ENCODE assay signal across 9 mouse cellular contexts in the genomic region with DNA sequence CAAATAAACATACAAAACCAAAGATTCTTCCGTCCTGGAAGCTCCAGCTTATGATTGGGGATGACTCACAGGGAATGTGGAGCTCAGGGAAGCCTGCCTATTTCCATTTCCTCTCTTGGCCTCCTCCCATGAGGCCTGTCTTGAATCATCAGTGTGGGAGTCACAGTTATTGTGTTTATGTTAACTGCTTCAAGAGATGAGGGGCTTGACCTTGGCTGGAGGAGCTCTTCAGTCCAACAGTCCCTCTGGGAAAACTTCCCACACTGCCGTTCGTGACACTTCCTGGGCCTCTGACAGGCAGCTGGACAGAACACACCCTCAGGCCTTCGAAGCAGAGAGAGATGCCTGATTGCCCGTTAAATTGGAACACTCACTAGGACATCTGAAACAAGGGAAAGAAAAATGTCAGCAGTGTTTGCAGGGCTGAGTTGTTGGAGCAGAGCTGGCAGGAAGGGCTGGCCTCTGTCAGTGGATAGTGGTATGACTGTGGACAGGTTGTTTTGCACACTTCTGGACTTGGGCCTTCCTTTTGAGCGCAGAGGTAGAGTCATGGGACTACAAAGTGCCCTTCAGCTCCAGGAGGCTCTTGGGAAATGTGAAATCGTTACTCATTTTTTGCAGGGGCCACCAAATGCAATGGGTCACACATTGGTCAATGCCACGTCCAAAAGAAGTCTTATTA.
DNase-seq lines count a peak whose midpoint lies in the region; ATAC-seq and TF ChIP-seq lines count a peak whose summit lies in the region.
"Had no signal": no experiment of that assay in that cellular context is flagged by ENCODE, and none has a peak within 500 bp of the region (broad histone marks: within the 10 kb centered on the region; RNA-seq: fewer than 3 reads in every experiment).

No protein-coding gene starts in this region.

- no peak overlapping the region for H3K4me3 ChIP-seq in heart, adult 2 months
- H3K4me3 ChIP-seq in kidney, postnatal 0 days (replicated peaks; ENCODE audit: low read depth, low read length), result no peak overlapping the region
- H3K4me3 ChIP-seq in forebrain, embryonic 10.5 days, result no peak overlapping the region
- H3K4me3 ChIP-seq: liver, embryonic 15.5 days had no signal

- no peak for TF ChIP-seq CTCF in heart, adult 2 months (IDR thresholded peaks at IDR 0.05)
- TF ChIP-seq CTCF in kidney, postnatal 0 days (IDR thresholded peaks at IDR 0.05; ENCODE audit: low read depth), result no peak

- H3K9me3 ChIP-seq in kidney, postnatal 0 days (replicated peaks; ENCODE audit: low read length), result no peaks in the 10 kb centered on the region
- no peaks in the 10 kb centered on the region for H3K9me3 ChIP-seq in forebrain, embryonic 10.5 days
- H3K9me3 ChIP-seq: liver, embryonic 15.5 days had no signal

- no peak overlapping the region for H3K4me2 ChIP-seq in kidney, postnatal 0 days (ENCODE audit: low read length)
- H3K4me2 ChIP-seq: liver, embryonic 15.5 days had no signal

- peak; percentile 3 for DNase-seq in testis, postnatal 14 days (ENCODE audit: low spot score)
- no peak for DNase-seq in testis, postnatal 10 days (ENCODE audit: low spot score)
- peak; percentile 53 to 74 for DNase-seq in heart, adult 2 months
- peak; percentile 87 for DNase-seq in kidney, postnatal 0 days (ENCODE audit: low spot score)
- DNase-seq in lung, postnatal 36 days, result peak; percentile 71
- no peak for DNase-seq in c-Kit-positive CD71-positive TER-119-positive erythroid progenitor cells, embryonic 14.5 days (ENCODE audit: low spot score)
- DNase-seq in forebrain, embryonic 10.5 days (ENCODE audit: extremely low spot score, low spot score), result no peak
- DNase-seq in neural tube, embryonic 10.5 days (ENCODE audit: extremely low spot score, low spot score), result no peak

- H3K9ac ChIP-seq in heart, adult 2 months (ENCODE audit: low read depth, low read length), result no peak overlapping the region
- no peak overlapping the region for H3K9ac ChIP-seq in kidney, postnatal 0 days (ENCODE audit: low read depth, low read length)
- H3K9ac ChIP-seq: liver, embryonic 15.5 days had no signal

- H3K4me1 ChIP-seq in heart, adult 2 months (ENCODE audit: control insufficient read depth, insufficient read depth, low read length), result peaks cover 4% of the 10 kb centered on the region; the same call in 1 of the 2 replicates
- H3K4me1 ChIP-seq in kidney, postnatal 0 days (replicated peaks; ENCODE audit: insufficient read depth, low read length), result no peaks in the 10 kb centered on the region
- H3K4me1 ChIP-seq in forebrain, embryonic 10.5 days, result no peaks in the 10 kb centered on the region
- H3K4me1 ChIP-seq: liver, embryonic 15.5 days had no signal

- no peaks in the 10 kb centered on the region for H3K79me2 ChIP-seq in heart, adult 2 months (replicated peaks; ENCODE audit: control insufficient read depth, insufficient read depth, low read length)

- 24% methylated on average over 8 of the region's 8 CpGs for WGBS in heart, adult 2 months
- WGBS in kidney, postnatal 0 days, result 26% methylated on average over 8 of the region's 8 CpGs
- 72% methylated on average over 8 of the region's 8 CpGs for WGBS in forebrain, embryonic 10.5 days

- no peak for TF ChIP-seq EP300 in heart, adult 2 months (IDR thresholded peaks at IDR 0.05; ENCODE audit: insufficient read depth, low read depth, low read length)

- no peaks in the 10 kb centered on the region for H3K27me3 ChIP-seq in heart, adult 2 months (ENCODE audit: control insufficient read depth, insufficient read depth, low read length)
- no peaks in the 10 kb centered on the region for H3K27me3 ChIP-seq in kidney, postnatal 0 days (ENCODE audit: insufficient read depth, low read length)
- H3K27me3 ChIP-seq in forebrain, embryonic 10.5 days (ENCODE audit: poor library complexity, severe bottlenecking), result no peaks in the 10 kb centered on the region
- H3K27me3 ChIP-seq: liver, embryonic 15.5 days had no signal

- no peak for TF ChIP-seq POLR2A in heart, adult 2 months (IDR thresholded peaks at IDR 0.05; ENCODE audit: insufficient read depth, low read depth, low read length)

- peak; percentile 59 for ATAC-seq in kidney, postnatal 0 days (replicated peaks; ENCODE audit: low FRiP score, low read depth)

- no peaks in the 10 kb centered on the region for H3K36me3 ChIP-seq in heart, adult 2 months (ENCODE audit: control insufficient read depth, insufficient read depth, low read length)
- no peaks in the 10 kb centered on the region for H3K36me3 ChIP-seq in kidney, postnatal 0 days (ENCODE audit: insufficient read depth, low read length)
- H3K36me3 ChIP-seq in forebrain, embryonic 10.5 days (replicated peaks), result no peaks in the 10 kb centered on the region
- H3K36me3 ChIP-seq: liver, embryonic 15.5 days had no signal

- H3K27ac ChIP-seq in heart, adult 2 months, result no peak overlapping the region
- no peak overlapping the region; the same call in 1 of the 2 replicates for H3K27ac ChIP-seq in kidney, postnatal 0 days
- H3K27ac ChIP-seq in forebrain, embryonic 10.5 days, result no peak overlapping the region
- H3K27ac ChIP-seq: liver, embryonic 15.5 days had no signal

- intact Hi-C loops in heart, adult 2 months (cut with DNase I), result loop anchor here (10.0 kb wide), 1 partner anchor 269 kb away; no protein-coding TSS in a partner anchor

Comparison
In these comparisons a context has a peak if more than half of its experiments do, and no peak if none do; other contexts are left out.
1. DNase-seq: peak in testis, postnatal 14 days (single experiment), heart, adult 2 months (2 of 2), kidney, postnatal 0 days (single experiment) and lung, postnatal 36 days (single experiment); none in testis, postnatal 10 days (single experiment), c-Kit-positive CD71-positive TER-119-positive erythroid progenitor cells, embryonic 14.5 days (single experiment), forebrain, embryonic 10.5 days (single experiment) and neural tube, embryonic 10.5 days (single experiment).